Mouse (Mus musculus): ENCODE results near the gene Ccdc125. TPM values are rescaled to one million over a fixed set of nuclear protein-coding genes. Genes with fewer than 3 reads are reported as not detected.
A peak's percentile ranks its signal among the peaks of the same experiment; 100 is the strongest.

The Ccdc125 gene
- polyA plus RNA-seq, 1 experiment = 1.9 TPM

DNA sequence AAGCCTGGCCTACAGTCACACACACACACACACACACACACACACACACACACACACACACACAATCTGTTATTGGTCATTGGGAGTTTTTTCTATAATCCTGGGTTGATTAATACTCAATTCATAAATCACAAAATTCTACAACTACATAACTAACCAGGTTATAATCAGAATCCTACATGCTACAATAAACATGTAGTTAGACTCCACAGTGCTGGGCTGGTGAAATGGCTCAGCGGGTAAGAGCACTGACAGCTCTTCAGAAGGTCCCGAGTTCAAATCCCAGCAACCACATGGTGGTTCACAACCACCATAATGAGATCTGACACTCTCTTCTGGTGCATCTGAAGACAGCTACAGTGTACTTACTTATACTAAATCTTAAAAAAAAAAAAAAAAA lies 63.2 kb downstream of the Ccdc125 start:
- Histone ChIP-seq H3K27me3 (replicated peaks; ENCODE audit: control insufficient read depth, insufficient read depth, low read length) (no peaks in the 10 kb centered on the region), H3K4me1 (ENCODE audit: control insufficient read depth, insufficient read depth, low read length) (peaks cover 5% of the 10 kb centered on the region; the same call in 1 of the 2 replicates), H3K27ac (ENCODE audit: insufficient read depth, low read depth, low read length) (no peak overlapping the region), H3K4me3 (ENCODE audit: insufficient read depth, low read depth, low read length) (no peak overlapping the region), H3K36me3 (ENCODE audit: control insufficient read depth, insufficient read depth, low read length) (peaks cover 1% of the 10 kb centered on the region)
- WGBS = 97% methylated on average over 2 of the region's 2 CpGs
- DNase-seq = no peak
- TF ChIP-seq POLR2A (IDR thresholded peaks at IDR 0.05; ENCODE audit: low read depth, low read length) (no peak), CTCF (conservative IDR thresholded peaks at IDR 0.05; ENCODE audit: insufficient read depth, insufficient read length, low read depth, low read length) (no peak)

GRCm38 (mm10) chr13:100742831-100743230 lies 73.3 kb downstream of the Ccdc125 start:
- H3K4me3 ChIP-seq (ENCODE audit: insufficient read depth, low read depth, low read length) = peak overlapping the region; percentile 82
- H3K27ac ChIP-seq (ENCODE audit: insufficient read depth, low read depth, low read length) = peak overlapping the region; percentile 96
- TF ChIP-seq CTCF (conservative IDR thresholded peaks at IDR 0.05; ENCODE audit: insufficient read depth, insufficient read length, low read depth, low read length) (no peak), POLR2A (IDR thresholded peaks at IDR 0.05; ENCODE audit: low read depth, low read length) (no peak)

DNA sequence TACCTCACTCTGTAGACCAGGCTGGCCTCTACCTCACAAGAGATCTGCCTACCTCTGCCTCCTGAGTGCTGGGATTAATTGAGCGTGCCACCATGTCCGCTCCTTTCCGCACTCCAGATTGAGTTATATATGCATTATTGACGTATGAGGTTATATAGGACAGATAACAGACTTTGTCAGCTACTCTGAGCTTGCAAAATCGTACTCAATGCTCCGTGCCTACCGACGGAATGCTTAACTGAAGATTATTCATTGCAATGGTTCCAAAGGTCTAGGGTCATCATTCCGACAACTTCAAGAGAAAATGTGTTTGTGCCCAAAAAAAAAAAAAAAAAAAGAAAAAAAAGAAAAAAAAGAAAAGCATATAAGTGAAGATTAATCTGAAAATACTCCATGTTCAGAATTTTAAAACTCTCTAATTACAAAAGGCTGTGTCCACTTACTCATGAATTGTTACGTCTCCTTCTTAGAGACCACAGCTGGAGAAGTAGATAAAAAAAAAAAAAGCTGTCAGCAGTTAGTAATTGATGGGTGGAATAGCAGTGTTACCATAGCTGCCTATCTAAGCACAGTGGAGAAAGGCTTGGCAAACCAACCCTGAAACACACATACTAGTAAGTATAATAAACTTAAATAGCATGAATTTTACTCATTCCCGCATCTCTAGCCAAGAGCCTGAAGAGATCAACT lies 74.0 kb downstream of the Ccdc125 start:
- Histone ChIP-seq H3K4me1 (ENCODE audit: control insufficient read depth, insufficient read depth, low read length) (peaks cover 13% of the 10 kb centered on the region), H3K4me3 (ENCODE audit: insufficient read depth, low read depth, low read length) (peak overlapping the region; percentile 98), H3K27me3 (replicated peaks; ENCODE audit: control insufficient read depth, insufficient read depth, low read length) (no peaks in the 10 kb centered on the region), H3K36me3 (ENCODE audit: control insufficient read depth, insufficient read depth, low read length) (no peaks in the 10 kb centered on the region), H3K27ac (ENCODE audit: insufficient read depth, low read depth, low read length) (peak overlapping the region; percentile 98)
- TF ChIP-seq CTCF (conservative IDR thresholded peaks at IDR 0.05; ENCODE audit: insufficient read depth, insufficient read length, low read depth, low read length) (no peak), POLR2A (IDR thresholded peaks at IDR 0.05; ENCODE audit: low read depth, low read length) (no peak)
- 36% methylated on average over 11 of the region's 11 CpGs for WGBS
- DNase-seq = peak; percentile 74

More at GRCm38 (mm10) chr13:100742831-100743230, 73.3 kb downstream of the Ccdc125 start:
- no peak for DNase-seq
- Histone ChIP-seq H3K4me1 (ENCODE audit: control insufficient read depth, insufficient read depth, low read length) (peaks cover 13% of the 10 kb centered on the region), H3K27me3 (replicated peaks; ENCODE audit: control insufficient read depth, insufficient read depth, low read length) (no peaks in the 10 kb centered on the region), H3K36me3 (ENCODE audit: control insufficient read depth, insufficient read depth, low read length) (no peaks in the 10 kb centered on the region; the same call in 1 of the 2 replicates)
- 75% methylated on average over 5 of the region's 5 CpGs for WGBS

DNA sequence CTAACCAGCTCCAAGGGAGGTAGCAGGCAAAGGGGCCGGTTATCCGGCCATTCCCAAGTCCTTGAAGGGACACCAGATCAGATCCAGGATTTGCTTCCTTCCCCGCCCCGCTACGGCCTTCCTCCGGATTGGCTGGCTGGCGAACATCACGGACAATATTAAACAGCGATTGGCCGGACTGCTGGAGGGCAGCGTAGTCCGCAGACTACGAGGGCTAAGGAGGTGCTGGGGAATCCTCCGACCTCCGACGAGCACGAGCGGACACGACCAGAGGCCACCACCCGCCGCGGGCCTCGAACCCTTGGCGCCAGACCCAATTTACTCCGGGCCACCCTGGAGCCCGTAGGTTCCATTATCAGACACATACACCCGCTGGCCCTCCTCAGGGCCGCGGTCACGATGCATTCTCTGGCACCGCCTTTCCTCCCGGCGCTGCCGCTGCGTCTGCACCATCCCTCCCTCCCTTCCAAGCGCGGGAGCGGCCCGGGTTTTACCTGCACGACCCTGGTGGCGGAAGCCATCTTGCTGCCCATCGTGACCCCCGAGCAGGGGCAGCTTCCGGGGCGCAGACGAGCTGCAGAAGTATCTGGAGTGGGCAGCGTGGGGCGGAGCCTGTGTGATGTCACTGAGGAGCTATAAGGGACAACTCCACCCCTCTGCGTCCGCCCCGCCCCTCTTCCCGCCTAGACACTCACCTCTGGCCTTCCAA lies 74.7 kb downstream of the Ccdc125 start, which contains the start of gene Mrps36:
TSS of gene Mrps36 (minus strand) at position 624 of the 709 bp plus-strand sequence.
- WGBS = under 1% methylated on average over 52 of the region's 52 CpGs
- Histone ChIP-seq H3K4me3 (ENCODE audit: insufficient read depth, low read depth, low read length) (peak within 1 kb of the TSS; percentile 98), H3K36me3 (ENCODE audit: control insufficient read depth, insufficient read depth, low read length) (no peaks in the 10 kb centered on the region), H3K4me1 (ENCODE audit: control insufficient read depth, insufficient read depth, low read length) (peaks cover 13% of the 10 kb centered on the region), H3K27me3 (replicated peaks; ENCODE audit: control insufficient read depth, insufficient read depth, low read length) (no peaks in the 10 kb centered on the region), H3K27ac (ENCODE audit: insufficient read depth, low read depth, low read length) (peak within 1 kb of the TSS; percentile 98)
- peak; percentile 98 for DNase-seq
- peak; percentile 82 for TF ChIP-seq POLR2A (IDR thresholded peaks at IDR 0.05; ENCODE audit: low read depth, low read length)
- no peak for TF ChIP-seq CTCF (conservative IDR thresholded peaks at IDR 0.05; ENCODE audit: insufficient read depth, insufficient read length, low read depth, low read length)

GRCm38 (mm10) chr13:100746090-100746489 lies 76.6 kb downstream of the Ccdc125 start:
- Histone ChIP-seq H3K27ac (ENCODE audit: insufficient read depth, low read depth, low read length) (no peak overlapping the region), H3K4me3 (ENCODE audit: insufficient read depth, low read depth, low read length) (no peak overlapping the region), H3K36me3 (ENCODE audit: control insufficient read depth, insufficient read depth, low read length) (no peaks in the 10 kb centered on the region), H3K27me3 (replicated peaks; ENCODE audit: control insufficient read depth, insufficient read depth, low read length) (no peaks in the 10 kb centered on the region), H3K4me1 (ENCODE audit: control insufficient read depth, insufficient read depth, low read length) (peaks cover 13% of the 10 kb centered on the region)
- no peak for DNase-seq
- TF ChIP-seq POLR2A (IDR thresholded peaks at IDR 0.05; ENCODE audit: low read depth, low read length) (no peak), CTCF (conservative IDR thresholded peaks at IDR 0.05; ENCODE audit: insufficient read depth, insufficient read length, low read depth, low read length) (no peak)
- WGBS = 88% methylated on average over 3 of the region's 3 CpGs

Other genes with a start within 250 kb of the Ccdc125 start
- 0.17 and 0.23 TPM in 2 replicates for gene Naip1, start 216.8 kb upstream of the Ccdc125 start, polyA plus RNA-seq (2012; rRNA removed)
- gene Gtf2h2, start 177.1 kb upstream of the Ccdc125 start, polyA plus RNA-seq (2012; rRNA removed) = 39.2 and 41.2 TPM in 2 replicates
- gene Ocln, start 117.0 kb upstream of the Ccdc125 start, polyA plus RNA-seq (2012; rRNA removed) = 10.5 and 11.0 TPM in 2 replicates
- gene Marveld2, start 52.7 kb upstream of the Ccdc125 start, polyA plus RNA-seq (2012; rRNA removed) = 11.5 and 13.0 TPM in 2 replicates
- 38.8 and 52.5 TPM in 2 replicates for gene Ak6, start 18.7 kb upstream of the Ccdc125 start, polyA plus RNA-seq (2012; rRNA removed)
- gene Rad17, start 18.7 kb upstream of the Ccdc125 start, polyA plus RNA-seq (2012; rRNA removed) = 4.0 and 5.2 TPM in 2 replicates
- 1.8 and 2.6 TPM in 2 replicates for gene Taf9, start 18.1 kb upstream of the Ccdc125 start, polyA plus RNA-seq (2012; rRNA removed)
- 13.4 and 15.4 TPM in 2 replicates for gene Cdk7, start 61.2 kb downstream of the Ccdc125 start, polyA plus RNA-seq (2012; rRNA removed)
- 105 and 131 TPM in 2 replicates for gene Mrps36, start 74.9 kb downstream of the Ccdc125 start, polyA plus RNA-seq (2012; rRNA removed)
- gene Cenph, start 106.2 kb downstream of the Ccdc125 start, polyA plus RNA-seq (2012; rRNA removed) = 0.19 and 0.23 TPM in 2 replicates
- 1.0 and 1.1 TPM in 2 replicates for gene Ccnb1, start 116.9 kb downstream of the Ccdc125 start, polyA plus RNA-seq (2012; rRNA removed)
- gene Slc30a5, start 163.7 kb downstream of the Ccdc125 start, polyA plus RNA-seq (2012; rRNA removed) = 28.5 and 33.8 TPM in 2 replicates